Mouse (Mus musculus) lung, postnatal 14 days (tissue): ENCODE results near the gene 1700029H14Rik.
A peak's percentile ranks its signal among the peaks of the same experiment; 100 is the strongest.

ENCODE experiments used
- DNase-seq: peaks from one replicate; pipeline ENCODE4 v3.0.0; 2021

Gene 1700029H14Rik

DNA sequence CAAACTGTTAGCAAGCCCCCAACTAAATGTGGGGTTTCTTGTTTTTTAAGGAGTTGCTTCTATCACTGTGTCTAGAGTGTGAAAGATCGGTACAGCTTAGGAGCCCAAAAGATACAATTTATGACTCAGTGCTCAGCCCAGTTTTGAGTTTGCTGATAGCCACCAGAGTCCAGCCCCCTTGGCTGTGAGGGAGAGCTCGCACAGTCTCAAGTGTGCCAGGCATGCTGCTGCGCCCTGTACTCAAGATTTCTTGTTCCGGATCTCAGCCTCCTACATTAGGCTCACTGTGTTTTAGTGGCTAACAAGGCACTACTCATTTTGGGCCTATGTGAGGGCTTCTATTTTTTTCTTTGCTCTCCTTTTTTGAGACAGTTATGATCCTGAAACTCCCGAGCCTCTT, 22.1 kb downstream of the 1700029H14Rik start:
- DNase-seq, result no peak

DNA sequence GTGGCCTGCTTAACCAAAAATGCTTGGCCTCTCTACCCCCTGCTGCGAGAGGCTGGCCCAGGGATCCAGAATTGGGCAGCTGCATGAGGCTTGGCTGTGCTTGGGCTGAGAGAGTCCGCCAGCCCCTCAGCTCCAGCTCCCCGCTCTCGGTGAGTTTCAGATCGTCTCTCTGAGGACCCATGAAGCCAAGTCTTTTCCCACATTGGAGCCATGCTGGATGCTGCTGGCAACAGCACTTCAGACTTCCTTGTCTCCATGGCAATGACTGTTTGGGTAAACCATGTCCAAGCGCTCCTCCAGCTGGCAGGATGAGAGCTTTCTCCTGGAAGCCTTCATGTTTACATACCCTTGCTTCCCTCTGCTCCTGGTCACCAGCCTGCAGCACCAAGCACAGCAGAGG, 23.4 kb downstream of the 1700029H14Rik start:
- DNase-seq, result peak; percentile 79

DNA sequence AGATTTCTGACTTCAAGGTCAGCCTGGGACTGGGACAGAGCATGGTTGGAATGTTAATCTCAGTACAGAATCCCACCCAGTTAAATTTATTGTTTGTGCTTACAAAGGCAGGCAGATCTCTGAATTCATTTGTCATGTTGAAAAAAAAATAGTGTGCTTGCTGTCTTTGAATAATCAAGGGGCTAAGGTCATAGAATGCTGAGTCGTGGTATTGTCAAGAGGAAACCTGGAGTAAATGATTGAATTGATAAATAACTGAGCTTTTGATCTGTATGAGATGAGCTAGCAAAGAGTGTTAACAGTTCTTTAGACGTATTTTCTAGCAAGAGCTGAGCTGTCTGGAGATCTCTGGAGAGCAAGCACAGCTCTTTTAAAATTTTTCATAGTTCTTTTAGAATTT, 25.2 kb downstream of the 1700029H14Rik start:
- no peak for DNase-seq

DNA sequence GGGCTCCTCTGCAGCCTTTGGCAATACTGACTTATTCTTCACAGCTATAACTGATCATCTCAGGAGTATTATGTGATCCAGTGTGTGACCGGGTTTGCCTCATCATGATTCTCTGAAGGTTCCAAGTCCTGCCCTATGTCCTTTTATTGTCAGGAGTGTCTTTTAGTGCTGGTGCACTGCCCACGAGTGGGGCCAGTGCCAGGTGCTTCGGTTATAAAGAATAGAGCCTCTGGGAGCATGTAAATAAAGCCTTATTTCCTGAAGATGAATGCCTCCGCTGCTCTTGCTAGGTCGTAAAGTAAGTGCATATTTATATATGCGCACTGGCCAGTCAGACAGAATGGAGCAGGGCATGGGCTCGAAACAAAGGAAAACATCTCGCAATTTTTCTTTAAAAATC, 29.1 kb downstream of the 1700029H14Rik start:
- DNase-seq, result peak; percentile 34

DNA sequence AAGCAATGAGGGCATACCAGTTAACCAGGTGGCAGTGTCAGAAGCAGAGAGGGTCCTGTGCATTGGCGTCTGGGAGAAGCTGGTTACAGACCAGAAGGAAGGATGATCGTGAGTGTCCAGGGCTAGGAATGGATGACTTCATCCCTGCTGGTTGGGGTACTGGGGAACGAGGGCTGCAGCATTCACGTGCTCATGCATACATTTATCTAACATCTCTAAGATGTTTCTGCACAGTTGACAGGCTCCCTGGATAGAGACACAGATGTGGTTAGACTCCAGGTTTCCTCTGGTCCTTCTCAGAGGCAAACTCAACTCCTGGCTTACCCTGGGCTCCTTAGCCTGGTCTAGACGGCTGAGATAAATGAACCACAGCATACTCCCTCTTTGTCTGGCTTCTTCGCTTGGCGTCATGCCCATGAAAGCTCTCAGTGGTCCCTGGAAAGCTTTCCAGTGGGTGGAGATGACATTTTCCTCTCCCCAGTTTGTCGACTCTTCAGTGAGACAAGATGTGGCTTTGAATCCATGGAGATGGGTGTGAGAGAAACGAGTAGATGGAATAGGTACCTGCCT, 30.6 kb downstream of the 1700029H14Rik start:
- DNase-seq, result no peak

DNA sequence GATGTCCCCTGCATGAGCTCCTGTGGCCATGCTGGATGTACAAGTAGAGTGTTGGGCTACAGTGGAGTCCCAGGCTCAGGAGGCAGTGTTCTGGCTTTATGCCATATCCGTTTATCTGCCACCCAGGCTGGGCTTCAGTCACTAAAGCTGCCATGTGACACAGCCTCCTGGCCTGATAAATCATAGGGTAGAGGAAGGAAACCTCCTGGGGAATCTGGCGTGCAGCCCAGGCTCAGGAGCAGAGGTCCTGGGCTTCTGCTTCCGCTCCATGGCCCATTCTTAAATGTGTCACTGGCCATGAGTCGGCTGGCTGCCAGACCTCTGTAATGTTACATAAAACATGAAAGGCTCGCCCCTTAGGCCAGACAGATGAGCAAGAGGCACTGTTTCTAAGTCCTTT, 31.3 kb downstream of the 1700029H14Rik start:
- DNase-seq, result peak; percentile 93

DNA sequence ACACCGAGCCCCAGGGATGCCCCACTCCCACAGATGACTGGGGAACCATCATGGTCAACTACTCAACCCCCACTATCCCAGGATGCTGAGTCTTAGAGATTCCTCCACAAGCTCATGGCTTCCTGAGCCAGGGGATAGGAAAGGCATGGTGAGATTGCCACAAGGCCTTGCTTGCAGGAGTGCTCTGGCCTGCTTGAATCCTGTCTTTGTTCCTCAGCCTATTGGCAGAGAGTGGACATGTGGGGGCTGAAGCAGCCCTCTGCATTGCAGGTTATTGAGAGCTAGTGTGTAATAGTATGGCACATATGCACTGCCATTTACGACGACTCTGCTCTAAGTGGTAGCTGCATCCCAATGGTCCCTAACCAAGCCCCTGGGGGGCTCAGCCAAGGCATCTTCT, 31.9 kb downstream of the 1700029H14Rik start:
- no peak for DNase-seq

DNA sequence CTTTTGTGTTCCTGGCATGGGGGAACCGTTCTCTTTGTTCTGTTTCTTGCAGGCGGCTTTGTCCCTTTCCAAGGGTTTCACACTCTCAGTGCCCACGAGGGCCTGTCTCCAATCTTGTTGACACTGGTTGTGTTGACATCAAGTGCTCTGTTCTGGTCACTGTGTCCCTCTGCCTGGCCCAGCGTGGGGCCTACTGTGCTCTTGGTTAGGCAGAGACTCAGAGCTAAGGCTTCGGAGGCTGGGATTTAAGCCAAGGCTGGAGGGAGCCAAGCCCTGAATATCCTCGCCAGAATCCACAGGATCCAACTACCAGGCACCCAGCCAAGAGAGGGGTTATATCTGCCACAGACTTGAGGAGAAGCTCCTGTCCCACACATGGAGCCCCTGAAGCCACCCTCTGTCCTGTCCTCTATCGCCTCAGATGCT, 32.4 kb downstream of the 1700029H14Rik start:
- DNase-seq, result peak; percentile 86

DNA sequence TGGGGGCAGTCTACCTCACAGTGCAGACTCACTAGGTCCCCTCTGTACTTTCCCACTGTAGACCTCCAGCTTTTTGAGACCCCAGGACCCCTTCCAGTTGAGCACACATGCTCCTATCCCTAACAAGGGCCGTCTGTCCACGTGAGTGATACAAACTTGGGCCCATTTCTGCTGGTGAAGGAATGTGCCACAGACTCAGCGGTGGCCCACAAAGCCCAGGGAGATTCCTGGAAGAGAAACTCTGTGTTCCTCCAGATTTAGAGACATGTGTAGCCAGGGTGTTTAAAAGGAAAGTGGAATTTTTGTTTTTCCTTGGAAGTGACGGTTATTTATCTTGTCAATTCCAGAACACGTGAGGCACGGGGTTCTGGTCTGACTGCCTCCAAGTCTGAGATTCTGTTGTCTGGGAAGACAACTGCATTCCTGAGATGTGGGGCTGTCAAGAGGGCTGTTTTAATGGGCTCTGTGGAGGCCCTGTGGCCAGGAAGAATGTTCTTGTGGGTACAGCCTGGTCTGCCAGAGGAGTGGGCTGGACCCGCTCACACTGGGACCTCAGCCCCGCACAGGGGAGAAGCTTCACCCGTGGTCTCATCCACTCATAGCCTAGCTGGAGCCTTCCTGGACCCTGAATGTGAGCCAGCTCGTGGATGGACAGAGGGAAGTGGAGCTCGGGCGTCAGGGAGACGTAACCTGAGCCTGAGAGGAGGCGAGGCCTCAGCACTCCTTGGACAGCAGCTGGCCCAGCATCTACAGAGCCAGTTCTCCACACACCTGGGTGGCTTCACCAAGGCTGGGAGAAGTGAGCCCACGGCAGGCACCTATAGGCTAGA, 33.0 kb downstream of the 1700029H14Rik start:
- DNase-seq, result no peak

DNA sequence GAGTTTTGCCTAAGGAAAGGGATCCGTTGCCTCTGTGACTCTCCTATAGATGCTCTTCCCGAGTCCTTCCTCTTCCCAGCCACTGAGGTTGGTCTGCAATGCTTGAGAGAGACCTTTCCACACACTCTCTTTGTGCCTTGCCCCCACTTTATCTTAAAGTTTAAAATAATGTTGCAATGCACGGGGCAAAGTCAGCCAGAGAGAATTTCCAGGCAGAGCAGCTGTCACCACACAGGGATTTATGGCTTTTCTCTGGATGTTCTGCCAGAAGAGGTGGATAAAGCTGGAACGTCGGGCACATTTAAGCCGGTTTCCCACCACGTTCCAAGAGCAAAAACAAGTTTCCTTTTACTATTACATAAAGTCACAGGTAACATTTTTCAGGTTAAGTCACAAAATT, 40.9 kb downstream of the 1700029H14Rik start:
- DNase-seq, result no peak

DNA sequence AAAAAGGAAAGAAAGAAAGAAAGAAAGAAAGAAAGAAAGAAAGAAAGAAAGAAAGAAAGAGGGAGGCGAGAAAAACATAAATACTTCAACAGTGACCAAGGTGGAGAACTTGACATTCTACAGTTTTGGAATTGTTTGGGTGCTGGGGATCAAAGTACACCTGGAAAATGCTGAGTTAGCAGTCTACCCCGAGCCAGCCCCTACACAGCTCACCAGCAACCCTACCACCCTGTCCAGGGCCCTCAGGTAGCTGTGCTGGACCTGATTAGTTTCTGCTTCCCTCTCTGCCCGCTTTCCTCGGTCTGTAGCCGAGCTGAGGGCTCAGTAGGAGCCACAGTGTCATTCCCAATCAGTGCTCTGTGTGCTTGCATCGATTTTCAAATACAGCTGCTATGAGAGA, 41.9 kb downstream of the 1700029H14Rik start:
- DNase-seq, result no peak

DNA sequence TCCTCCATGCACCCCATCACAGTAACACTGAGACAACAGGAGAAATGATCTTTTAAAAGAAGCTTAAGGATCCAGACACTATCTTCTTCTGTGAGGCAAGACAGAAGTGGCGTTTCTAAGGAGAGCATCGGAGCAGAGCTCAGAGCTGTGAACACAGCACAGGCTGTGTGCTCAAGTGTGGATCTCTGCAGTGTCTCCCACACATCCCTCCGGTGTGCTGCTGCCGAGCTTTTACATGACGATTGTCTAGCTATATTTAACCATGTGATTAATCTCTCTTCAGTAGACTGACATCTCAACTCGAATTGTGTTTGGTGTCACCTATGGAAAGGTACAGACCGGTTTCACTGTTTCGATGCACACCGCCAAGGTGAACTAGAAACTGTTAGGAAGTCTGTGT, 42.8 kb downstream of the 1700029H14Rik start:
- DNase-seq, result no peak

DNA sequence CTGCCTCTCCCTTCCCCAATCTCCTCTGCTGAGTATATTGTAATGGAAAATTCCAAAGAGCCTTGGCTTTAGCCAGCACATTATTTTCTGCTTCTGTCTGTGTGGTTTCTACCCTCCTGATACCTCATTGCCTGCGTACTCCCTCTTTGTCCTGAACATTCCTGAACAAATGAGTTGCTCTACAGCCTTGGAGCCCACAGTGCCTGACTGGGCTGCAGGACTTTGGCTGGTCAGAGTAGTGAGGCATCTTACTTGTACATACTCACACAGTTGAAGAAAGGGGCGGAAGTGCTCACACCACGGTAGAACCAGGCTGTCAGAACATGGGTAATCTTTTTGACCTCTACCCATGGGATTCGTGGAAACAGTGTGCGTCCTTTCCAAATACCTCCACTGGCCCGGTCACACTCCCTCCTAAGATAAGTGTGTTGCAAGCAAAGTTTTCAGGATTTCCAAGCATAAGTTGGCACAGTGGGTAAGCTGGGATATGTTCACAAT, 44.9 kb downstream of the 1700029H14Rik start:
- DNase-seq, result no peak

DNA sequence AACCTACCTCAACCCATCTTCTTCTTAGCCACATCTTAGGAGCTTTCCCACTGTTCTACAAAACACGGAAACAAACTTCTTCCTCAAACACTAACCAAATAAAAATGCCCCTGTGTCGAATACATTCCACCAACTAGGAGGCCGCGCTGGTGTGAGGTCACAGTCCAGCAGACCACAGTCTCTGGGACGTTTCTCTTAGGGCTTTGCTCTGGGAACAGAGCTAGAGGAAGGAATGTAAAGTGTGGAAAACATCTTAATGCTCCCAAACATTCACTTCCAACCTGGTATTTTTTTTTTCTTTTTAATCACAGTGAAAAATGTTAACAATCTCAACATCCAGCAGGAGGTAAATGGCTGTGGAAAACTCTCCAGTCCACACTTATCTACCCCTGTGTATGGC, 45.5 kb downstream of the 1700029H14Rik start:
- DNase-seq, result no peak

DNA sequence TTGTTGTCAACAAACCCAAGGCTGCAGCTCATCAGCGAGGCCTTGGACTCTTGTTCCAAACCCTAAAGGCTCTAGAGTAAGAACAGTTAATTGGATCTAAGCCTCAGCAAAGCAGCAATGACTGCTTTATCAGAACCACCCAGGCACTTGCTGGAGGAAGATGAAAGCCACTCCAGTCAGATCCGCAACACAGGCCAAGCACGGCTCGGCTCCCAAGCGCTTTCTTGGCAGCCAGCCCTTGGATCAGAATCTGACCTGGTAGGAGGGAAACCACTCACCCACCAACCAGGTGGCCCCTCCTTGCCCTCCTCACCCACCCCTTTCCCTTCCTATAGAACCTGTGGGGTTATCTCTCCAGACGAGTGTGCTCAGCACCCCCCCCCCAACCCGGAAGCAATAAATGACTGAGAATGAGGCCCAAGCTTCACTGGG, 46.2 kb downstream of the 1700029H14Rik start:
- peak; percentile 75 for DNase-seq

DNA sequence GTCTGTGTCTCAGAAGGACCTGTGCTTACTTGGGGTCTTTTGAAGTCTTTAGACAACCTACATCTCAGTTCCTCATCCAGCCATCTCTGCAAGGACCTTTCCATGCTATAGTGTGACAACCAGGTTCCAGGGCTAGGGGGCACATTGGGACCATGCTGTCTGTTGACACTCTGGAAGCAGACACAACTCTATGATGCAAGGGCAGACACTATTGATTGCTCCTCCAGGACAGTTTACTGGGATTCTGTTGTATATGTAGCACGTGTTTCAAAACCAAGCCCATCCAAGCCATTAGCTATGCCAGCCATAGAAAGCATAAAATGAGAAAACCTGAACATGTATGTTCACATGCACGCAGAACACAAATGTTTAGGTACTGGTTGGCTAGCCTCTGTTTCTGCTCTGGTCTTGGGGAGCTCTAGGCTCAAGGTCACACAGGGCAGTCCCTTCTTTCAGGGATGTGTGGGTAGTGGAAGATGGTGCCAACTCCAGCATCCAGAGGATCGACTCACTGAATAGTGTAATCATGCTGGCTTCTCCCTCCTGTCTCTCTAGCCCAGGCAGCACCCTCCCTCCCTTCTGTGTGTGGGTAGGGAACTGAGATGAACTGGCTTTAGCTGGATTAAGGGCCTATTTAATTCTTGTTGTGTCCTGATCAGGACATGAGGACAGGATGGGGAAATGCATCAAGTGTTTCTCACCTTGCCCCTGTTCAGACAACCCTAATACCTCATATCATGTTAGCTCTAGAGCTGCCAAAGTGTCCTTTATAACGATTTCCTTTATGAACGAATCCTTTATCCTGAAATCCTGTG, 48.5 kb downstream of the 1700029H14Rik start:
- no peak for DNase-seq

DNA sequence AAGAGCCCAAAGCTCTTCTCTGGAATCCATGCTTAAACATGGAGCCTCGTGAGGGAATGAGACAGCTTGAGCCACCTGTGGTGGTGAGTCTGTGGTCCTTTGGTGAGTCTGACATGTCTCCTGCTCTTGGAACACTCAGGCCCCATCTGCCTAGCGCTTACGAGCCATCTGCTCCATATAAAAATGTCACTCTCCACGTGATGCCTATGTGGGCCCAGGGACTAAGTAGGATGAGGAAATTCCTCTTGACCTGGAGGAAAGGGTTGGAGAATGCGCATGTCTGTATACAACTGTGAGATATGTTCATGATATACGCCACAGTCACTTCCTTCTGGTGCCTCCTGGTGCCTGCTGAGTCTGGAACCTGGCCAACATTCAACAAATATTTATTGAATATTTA, 49.6 kb downstream of the 1700029H14Rik start:
- DNase-seq, result no peak

DNA sequence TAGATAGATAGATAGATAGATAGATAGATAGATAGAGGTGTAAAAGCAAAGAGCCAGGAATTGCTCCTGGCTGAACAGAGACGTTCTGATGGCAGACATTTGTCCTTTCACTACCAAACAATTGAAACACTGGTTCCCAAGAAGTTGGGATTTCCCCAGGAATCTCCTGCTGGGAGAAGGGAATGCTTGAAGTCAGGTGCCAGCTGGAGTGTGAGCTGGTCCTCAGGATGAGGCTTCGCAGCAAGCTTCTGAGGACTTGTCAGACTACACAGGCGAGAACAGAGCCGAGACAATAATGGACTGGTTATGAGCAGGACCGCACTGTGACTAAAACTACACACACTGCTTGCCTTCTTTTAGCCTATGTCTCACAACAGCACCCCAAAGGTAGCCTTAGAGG, 50.2 kb downstream of the 1700029H14Rik start:
- DNase-seq, result no peak

DNA sequence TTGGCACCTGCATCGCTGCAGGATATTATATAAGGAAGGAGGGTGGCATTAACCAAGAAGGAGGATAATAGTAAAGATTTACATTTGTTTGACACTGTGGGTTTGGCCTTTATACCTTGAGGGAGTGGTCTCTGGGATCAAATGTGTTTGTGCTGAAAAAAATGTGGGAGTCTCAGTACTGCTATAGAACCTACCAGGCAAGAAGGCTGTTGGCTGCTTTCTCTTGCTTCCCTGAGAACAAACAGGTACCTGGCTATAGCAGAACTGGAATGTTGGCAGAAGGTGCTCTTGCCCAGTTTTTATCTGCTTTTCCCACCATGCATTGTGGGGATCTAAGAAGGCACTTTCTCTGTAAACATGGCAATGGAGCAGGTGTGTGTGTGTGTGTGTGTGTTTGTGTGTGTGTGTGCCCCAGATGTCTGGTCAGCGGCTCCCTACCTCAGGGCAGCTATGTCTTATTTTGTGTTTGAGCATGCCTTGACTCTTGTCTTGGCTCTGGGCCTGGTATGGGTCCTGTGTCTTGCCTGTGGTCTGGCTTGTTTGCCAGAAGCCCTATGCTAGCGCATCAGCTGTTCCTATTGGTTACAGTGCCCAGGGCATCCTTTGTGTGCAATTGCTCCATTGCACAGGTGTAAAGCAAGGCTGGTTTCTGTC, 54.9 kb downstream of the 1700029H14Rik start:
- no peak for DNase-seq

DNA sequence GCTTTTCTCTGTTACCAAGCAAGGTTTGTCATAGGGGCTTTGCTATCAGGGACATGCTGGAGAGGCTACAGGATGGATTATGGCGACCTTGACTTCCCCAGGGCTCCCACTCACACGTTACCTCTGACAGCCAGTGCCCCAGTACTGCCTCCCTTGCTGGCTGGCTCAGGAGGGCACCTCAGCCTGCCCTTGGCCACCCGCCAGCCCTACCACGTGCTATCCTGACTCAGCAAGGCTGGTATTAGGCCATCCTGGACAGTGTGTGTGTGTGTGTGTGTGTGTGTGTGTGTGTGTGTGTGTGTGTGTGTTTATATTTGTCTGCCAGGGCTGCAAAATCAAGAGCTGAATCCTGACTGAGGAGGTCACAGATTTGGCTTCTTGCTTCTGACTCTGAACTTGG, 55.4 kb downstream of the 1700029H14Rik start:
- DNase-seq, result peak; percentile 81

DNA sequence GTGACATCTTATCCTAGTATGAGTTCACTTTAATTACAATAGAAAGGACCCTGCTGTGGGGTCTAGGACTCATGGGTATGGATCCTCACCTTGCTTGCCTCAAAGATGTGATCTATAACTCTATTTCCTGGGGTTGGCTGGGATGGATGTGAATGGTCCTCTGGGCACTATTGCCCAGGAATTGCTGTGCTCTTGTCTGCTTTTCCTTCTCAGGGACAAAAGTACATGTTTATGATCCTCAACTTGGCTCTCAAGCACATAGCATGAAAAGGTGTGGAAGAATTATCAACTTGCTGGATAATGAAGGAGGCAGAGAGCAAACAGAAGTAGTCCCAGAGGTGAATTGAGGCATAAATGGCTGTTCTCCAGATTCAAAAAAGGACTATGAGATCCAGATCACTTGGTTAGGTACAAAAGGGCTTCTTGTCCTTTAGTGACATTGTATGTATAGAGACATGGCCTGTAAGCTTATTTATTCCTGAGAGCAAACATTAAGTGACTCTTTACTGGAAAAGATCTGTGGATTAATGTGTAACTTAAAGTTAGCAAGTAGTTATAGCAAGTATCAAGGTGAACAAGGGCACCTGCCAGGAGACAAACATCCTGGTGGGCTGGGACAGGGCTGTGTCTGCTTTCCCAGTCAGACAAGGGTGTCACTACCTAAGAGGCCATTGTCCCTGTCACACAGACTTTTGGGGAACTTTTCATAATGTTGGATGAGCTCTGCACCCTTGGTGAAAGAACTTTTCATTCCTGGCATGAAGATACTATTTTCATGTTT, 57.2 kb downstream of the 1700029H14Rik start:
- DNase-seq, result no peak

DNA sequence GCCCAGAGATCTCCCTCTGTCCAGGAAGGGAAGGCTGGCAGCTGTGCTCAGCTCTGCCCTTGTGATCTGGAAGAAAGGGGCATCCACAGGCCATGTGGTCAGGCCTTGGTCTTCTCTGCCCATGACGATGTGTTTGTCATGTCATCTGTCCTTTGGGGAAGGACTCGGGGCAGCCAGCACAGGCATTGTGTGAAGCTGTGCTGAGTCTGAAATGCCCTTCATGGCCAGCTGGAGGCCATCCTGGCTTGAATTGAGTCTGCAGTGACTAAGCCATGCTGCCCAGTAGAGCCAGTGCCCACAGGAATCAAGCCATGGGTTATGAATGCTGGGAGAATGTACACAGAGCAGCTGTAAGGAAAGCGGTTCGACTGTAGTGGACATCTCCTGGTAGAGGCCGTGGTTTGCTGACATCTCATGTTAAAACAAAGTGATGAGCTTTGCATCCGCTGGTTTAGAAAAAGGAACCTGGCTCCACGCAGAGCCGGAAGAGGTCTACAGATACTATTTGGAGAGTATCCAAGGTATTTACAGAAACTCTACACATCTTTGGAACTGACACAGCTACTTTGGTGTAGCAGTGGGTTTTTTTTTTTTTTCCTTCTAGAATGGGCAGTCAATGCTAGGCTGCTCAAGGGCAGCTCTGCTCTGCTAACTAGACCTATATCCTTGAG, 58.2 kb downstream of the 1700029H14Rik start:
- DNase-seq, result no peak
